Mouse (Mus musculus) heart, adult 2 months (tissue): ENCODE data around the gene Sox13.

Source experiments
- CTCF ChIP-seq: fragments of 200-600 bp; IDR thresholded peaks from 2 replicates; pipeline ENCODE4 v1.8.1; 2022; ENCODE audit warnings: antibody characterized with exemption, mild to moderate bottlenecking, moderate library complexity
- EP300 ChIP-seq: fragments of 200-500 bp; IDR thresholded peaks from 2 replicates; pipeline ENCODE4 v1.6.1; 2011; ENCODE audit warnings: low read depth, low read length, control low read depth; ENCODE audit not compliant: insufficient read depth
- POLR2A ChIP-seq: fragments of 200-500 bp; IDR thresholded peaks from 2 replicates; pipeline ENCODE4 v1.6.1; 2011; ENCODE audit warnings: mild to moderate bottlenecking, low read depth, low read length, control low read depth; ENCODE audit not compliant: insufficient read depth

- TF ChIP-seq CTCF (no peak), POLR2A (no peak), EP300 (no peak)
These were observed 467 bp upstream of the Sox13 start for GRCm38 (mm10) chr1:133424547-133425140.
